Mouse (Mus musculus): ENCODE data around the gene Lrig3.

The Lrig3 gene

DNA sequence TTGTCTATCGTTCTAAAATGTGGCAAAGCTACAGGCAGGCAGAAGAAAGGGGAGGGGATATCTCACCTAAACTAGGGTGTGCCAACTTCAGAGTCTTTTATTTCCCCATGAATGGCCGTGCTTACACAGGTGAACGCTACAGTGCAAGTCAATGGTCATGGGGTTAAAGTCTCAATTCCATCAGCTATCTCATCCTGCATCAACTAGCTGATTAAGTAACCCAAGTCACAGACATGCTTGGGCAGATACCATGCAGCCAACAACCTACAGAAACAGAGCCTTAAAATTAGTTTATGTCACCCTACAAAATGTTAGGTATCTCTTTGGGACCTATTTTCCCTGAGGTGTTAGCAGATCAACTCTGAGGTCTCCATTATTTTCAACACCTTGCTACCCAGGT, 1.3 kb upstream of the Lrig3 start:
- no peak for DNase-seq (ENCODE audit: low read depth, low spot score)

DNA sequence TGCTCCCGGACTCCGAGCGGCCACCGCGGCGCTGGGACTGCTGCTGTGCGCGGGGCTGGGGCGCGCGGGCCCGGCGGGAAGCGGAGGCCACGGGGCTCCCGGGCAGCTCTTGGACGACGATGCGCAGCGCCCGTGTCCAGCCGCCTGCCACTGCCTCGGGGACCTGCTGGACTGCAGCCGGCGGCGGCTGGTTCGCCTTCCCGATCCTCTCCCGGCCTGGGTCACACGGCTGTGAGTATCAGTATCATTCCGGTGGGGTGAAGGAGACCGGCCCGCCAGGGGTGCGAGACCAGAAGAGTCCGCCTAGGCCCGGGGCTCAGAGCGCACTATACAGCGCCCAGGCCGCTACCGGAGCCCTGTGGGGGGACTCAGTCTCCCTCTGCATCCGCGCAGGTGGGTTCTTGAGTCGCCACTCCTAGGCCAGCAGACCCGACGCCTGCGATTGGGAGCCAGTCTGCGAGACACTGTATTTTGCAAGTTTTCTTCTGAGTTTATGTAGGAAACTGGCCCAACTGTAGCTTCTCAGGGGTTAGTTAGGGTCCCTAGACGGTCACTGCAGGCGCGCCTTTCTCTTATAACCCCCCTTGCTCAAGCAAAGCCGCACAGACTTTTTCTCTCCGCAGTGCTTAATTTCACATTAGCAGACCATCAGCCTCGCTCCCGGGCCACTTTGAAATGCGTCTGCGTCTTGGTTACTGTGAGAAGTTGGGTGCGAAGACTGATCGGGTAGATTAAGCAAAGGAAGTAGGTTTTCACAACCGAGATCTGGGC, 698 bp downstream of the Lrig3 start:
- peak; percentile 54 for DNase-seq (ENCODE audit: low read depth, low spot score)

DNA sequence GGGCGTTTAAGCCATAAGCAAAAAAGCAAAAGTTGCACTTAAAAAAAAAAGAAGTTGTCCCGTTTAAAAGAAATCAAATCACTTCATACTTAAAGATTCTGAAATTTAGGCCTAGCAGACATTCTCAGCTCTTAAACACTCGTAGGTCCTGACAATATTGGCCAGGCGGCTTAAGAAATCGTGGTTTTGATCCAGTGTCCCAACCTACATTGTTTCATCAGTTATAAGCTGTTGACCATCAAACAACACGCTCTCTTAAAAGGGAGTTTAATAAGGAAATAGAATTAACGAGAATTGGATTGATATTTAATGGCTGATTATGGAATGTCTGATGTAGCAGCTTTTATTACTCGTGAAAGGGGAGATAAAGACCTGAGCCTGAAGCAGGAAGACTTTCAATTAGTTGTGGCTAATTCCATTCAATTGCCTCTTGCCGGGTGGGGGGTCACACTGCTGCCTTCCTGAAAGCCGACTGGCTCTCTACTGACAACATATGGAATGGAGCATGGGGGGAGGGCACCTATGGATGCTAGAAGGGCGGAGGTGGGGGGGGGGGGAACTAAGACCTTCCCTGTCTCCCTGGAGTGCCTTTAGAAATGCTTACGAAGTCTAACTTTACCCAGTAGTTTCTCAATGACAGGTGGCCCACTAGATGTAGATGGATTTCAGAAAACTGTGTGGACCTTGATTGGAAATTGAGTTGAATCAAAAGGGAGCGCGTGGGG, 1.6 kb downstream of the Lrig3 start:
- DNase-seq (ENCODE audit: low read depth, low spot score): peak; percentile 72

DNA sequence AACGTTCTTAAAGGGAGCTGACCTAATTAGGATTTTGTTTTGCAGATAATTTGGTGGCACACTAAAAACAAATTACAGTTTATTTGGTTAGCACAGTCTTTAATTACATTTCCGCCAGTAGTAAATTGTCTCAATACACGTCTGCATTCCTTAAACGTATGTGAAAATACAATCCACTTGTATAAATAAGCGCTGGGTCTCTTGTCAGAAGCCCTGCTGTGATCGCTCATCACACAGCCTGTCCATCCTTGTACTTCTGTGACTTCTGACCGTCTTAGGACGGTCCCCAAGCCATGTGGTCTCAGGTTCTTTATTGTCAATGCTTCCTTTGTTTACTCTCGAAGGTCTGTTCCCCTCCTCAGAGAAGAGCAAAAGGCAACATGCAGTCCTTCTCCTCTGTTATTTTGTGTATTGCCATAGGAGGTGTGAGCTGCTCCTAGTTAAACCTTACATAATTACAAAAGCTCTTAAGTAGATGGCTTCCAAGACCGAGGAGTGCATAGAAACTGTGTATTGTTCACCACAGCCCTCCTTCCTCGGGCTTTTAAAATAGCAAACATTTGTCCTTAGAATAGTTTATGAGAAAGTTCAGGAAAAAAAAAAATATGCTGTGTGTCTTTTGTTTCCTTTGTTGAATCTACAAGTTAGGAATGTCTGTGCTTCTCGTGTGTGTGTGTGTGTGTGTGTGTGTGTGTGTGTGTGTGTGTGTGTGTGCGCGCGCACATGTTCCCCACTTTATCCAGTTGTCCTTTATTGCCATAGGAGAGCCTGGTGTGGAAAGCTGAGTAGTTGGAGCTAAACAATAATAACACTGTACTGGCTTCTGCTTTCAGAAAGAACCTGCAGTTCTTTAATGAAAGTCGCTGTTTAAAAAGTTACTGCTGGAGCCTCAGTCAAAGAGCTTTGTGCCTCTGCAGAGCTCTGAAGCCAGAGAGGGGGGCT, 2.5 kb downstream of the Lrig3 start:
- peak; percentile 60 for DNase-seq (ENCODE audit: low read depth, low spot score)

DNA sequence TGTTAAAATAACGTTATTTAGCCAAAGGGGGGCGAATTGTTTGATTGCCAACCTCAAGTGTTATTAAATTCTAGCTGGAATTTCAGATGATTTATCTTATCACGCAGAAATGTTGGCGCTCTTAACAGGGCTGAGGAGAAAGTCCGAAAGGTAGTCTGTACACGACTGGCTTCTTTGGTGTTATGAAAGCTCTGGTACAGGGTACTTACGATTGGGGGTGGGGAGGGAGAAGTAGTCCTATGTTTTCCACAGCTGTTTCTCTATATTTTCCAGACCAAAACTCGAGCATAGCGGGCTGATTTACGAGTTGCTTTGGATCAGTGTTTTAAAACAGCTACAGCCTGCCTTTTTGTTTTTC, 3.1 kb downstream of the Lrig3 start:
- DNase-seq (ENCODE audit: low read depth, low spot score): peak; percentile 53

GRCm38 (mm10) chr10:125970031-125970430, 4.1 kb downstream of the Lrig3 start:
- no peak for DNase-seq (ENCODE audit: low read depth, low spot score)

GRCm38 (mm10) chr10:125970500-125970899, 4.5 kb downstream of the Lrig3 start:
- DNase-seq (ENCODE audit: low read depth, low spot score): peak; percentile 78

DNA sequence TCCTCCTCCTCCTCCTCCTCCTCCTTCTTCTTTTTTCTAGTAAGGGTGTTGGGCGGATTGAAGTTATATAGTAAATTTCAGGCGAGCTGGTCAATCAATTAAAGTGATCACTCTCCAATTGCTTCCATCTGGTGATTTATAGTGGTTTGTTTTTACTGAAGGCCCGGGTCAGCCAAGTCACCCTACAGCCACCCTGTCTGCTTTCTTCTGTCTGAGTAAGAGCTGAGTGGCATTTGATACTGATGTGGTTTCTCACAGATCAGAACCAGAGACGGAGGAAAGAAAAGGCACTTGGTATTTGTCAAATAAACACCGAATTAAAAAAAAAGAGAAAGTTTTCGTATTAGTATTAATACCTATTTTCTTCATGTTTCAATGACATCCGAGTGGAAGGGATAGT, 7.8 kb downstream of the Lrig3 start:
- DNase-seq (ENCODE audit: low read depth, low spot score): no peak

DNA sequence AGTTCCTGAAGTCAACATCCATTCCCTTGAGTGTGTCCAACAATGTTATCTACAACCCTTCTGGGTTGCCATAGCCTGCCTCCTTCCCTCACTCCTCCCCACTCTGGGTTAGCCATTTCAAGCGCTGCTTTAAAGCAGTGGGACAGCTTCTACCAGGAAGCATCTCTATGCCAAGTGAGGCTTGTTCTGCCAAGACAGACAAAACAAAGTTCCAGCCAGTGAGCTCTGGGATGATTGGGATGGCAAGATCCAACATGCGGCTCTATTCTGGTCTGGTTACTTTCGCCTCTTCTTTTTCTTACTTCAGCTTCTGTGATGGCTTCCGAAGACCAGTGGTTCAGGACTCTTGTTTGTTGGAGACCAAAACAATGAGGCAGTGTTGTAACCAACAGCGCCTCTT, 16.0 kb downstream of the Lrig3 start:
- DNase-seq (ENCODE audit: low read depth, low spot score): no peak

- no peak for DNase-seq (ENCODE audit: low read depth, low spot score)
These were observed 18.6 kb downstream of the Lrig3 start for GRCm38 (mm10) chr10:125984473-125985035.

GRCm38 (mm10) chr10:125985795-125986194, 19.8 kb downstream of the Lrig3 start:
- DNase-seq (ENCODE audit: low read depth, low spot score): no peak

GRCm38 (mm10) chr10:125986443-125986842, 20.5 kb downstream of the Lrig3 start:
- no peak for DNase-seq (ENCODE audit: low read depth, low spot score)

GRCm38 (mm10) chr10:125987307-125987706, 21.3 kb downstream of the Lrig3 start:
- no peak for DNase-seq (ENCODE audit: low read depth, low spot score)

DNA sequence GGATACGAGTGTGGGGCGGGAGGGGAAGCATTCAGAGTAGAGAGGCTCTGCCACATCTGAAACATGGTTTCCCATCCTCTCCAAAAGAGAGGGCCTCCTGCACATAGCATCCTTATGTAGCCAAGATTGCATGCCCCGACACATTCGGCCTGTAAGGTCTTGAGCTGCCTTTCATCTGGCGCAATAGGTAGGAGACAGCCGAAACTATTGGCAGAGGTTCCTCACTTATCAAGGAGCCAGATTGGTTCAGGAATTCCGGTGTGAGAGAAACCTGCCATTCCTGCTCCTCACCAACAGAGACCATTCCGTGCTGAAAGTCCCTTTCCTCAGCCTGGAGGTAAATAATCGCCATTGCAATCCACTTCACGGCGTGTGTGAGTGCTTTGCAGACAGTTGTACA, 22.1 kb downstream of the Lrig3 start:
- no peak for DNase-seq (ENCODE audit: low read depth, low spot score)

DNA sequence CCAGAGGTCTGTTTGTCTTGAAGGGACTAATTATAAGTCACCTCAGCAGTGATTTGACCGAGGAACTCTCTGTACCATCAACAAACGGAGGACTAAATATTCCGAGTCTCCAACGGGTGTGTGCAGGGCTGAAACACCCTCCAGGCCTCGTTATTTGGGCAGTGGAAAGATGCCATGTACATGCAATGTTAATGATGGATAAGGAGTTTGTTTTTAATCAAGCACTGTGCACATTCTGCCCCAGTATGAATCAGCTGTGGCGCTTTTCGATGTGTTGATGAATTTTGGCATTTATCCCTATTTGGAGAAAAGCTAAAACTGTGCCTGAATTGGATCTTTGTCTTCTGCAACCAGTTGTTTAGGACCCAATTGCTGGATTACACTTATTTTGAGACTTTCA, 23.9 kb downstream of the Lrig3 start:
- no peak for DNase-seq (ENCODE audit: low read depth, low spot score)

- no peak for DNase-seq (ENCODE audit: low read depth, low spot score)
These were observed 24.4 kb downstream of the Lrig3 start for GRCm38 (mm10) chr10:125990394-125990793.

DNA sequence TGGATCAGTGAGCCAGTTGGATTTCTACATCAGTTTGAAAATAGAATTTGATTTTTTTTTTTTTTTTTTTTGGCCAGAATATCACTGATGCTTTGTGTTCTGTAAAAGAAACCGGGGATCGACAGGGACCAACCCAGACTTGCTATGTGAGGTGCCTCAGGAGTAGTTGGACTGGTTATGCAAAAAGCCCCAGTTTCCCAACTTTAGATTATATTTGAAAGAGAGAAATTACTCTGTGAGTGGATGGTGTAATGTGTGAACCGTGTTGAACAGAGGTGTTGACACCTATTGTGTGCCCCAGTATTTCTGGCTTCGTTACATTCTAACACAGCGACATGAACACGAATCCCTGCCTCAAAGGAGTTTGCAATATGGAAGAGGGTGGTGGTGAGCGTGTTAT, 25.9 kb downstream of the Lrig3 start:
- DNase-seq (ENCODE audit: low read depth, low spot score): no peak

- DNase-seq (ENCODE audit: low read depth, low spot score): peak; percentile 45
These were observed 28.9 kb downstream of the Lrig3 start for GRCm38 (mm10) chr10:125994855-125995254.

DNA sequence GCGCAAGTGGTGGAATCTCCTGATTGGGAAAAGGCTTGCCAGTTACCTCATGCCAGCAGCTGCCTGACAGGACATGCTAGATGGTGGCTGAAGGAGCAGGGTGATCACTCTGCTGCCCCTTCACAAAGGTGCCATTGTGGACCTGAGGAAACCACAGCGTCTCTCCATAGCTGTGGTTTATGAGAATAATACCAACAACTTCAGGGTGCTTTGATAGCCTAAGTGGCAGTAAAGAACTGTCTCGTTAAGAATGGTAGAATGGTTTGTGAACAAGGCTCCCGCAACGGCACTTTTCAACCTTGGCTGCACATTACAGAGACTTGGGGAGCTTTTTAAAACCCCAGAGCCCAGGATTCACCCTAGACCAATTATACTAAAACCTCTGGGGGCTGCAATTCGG, 29.7 kb downstream of the Lrig3 start:
- DNase-seq (ENCODE audit: low read depth, low spot score): no peak

DNA sequence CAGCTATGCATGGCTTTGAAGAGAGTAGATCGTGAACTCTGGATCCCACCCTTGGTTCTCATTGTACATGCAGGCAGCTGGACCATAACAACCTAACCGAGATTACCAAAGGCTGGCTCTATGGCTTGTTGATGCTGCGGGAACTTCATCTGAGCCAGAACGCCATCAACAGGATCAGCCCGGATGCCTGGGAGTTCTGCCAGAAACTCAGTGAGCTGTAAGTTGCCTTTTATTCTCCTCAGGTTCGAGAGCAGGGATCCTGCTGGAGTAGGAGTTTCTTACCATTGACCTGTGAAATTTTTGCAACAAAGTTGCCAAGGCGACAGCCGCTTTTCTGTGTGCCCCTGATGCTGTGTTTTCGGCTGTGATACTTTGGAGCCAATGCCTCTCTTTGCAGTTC, 31.0 kb downstream of the Lrig3 start:
- DNase-seq (ENCODE audit: low read depth, low spot score): no peak

GRCm38 (mm10) chr10:125999561-125999960, 33.6 kb downstream of the Lrig3 start:
- DNase-seq (ENCODE audit: low read depth, low spot score): no peak

- DNase-seq (ENCODE audit: low read depth, low spot score): no peak
These were observed 35.0 kb downstream of the Lrig3 start for GRCm38 (mm10) chr10:126000861-126001390.
